Mouse (Mus musculus): Measurements from ENCODE around the gene Klrc2. TPM values are rescaled to one million over a fixed set of nuclear protein-coding genes. Genes with fewer than 3 reads are reported as not detected.

The Klrc2 gene
- polyA plus RNA-seq (2014; fragmentation: Illumina TruSeq; extraction: RNeasy Lipid Tissue Mini Kit (QIAGEN cat#74804); ENCODE audit: low read depth, low replicate concordance): not detected

DNA sequence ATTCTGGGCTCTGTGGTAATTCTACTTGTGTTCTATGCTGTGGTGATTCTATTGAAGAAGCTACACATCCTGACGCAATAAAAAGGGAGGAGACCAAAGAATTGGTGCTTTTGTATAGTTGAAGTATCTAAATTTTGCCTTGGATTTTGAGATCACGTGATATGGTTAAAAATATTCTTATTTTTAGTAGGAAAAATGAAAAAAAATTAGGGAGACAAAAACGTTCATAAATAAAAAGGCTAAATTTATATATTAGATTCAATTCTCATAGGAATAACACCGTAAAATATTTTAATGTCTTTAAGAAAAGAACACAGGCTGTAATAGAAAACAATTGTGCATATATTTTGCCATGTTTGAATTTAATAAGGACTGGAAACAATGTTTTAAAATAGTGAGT lies at the start of gene Klrc2:
Gene Klrc2, minus strand, starts transcription at position 101 of the 400 bp plus-strand sequence.

DNA sequence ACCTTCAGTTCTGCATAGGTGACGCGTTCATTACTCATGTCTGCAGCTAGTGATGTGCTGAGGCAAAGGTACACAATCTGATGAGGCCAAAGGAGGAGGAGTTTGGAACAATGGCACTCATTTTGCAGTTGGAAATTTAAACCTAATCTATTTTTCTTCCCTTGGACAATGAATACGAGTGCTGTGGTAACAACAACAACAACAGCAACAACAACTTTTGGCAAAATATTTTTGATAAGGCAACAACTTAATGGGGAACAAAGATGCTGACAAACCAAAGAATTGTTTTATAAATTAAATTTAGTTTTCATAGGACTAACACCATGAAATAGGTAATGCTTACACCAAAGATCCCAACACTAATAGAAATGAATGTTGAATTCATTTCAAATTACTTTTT lies 18.4 kb upstream of the Klrc2 start, which contains the start of gene Klrc1:
Gene Klrc1, minus strand, starts transcription at position 101 of the 400 bp plus-strand sequence.

GRCm38 (mm10) chr6:129643237-129643636 lies 17.3 kb downstream of the Klrc2 start, which contains the start of gene Klrc3:
TSS of gene Klrc3 (minus strand) at chr6:129643337.

DNA sequence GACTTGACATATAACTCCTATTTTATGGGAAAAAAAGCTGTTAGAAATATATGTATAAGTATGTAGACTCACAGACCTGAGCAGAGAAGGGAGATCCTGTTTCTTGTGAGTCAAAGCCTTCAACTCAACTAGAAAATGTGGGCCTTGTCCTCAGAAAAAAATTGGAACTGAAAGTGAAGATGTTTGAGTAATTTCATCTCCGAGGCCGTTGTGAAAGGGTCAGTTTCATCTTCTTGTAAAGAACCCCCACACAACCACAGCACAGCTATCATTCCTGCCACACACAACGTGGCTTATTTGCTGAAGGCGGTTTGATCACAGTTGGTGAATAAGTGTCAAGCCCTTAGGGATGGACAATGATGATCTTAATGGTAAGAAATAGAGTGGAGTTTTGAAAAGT lies 36.8 kb downstream of the Klrc2 start, which contains the start of gene Klrk1:
Gene Klrk1, minus strand, starts transcription at position 130 of the 400 bp plus-strand sequence.

Other genes with a start within 250 kb of the Klrc2 start
- 0.15 TPM for gene Clec1a, start 208.7 kb downstream of the Klrc2 start, polyA plus RNA-seq (2014; fragmentation: Illumina TruSeq; extraction: RNeasy Lipid Tissue Mini Kit (QIAGEN cat#74804); ENCODE audit: low read depth, low replicate concordance)
- 0.63 TPM for gene Olr1, start 153.5 kb downstream of the Klrc2 start, polyA plus RNA-seq (2014; fragmentation: Illumina TruSeq; extraction: RNeasy Lipid Tissue Mini Kit (QIAGEN cat#74804); ENCODE audit: low read depth, low replicate concordance)
- gene Tmem52b, start 148.1 kb downstream of the Klrc2 start, polyA plus RNA-seq (2014; fragmentation: Illumina TruSeq; extraction: RNeasy Lipid Tissue Mini Kit (QIAGEN cat#74804); ENCODE audit: low read depth, low replicate concordance): not detected
- 171 TPM for gene Gabarapl1, start 127.5 kb downstream of the Klrc2 start, polyA plus RNA-seq (2014; fragmentation: Illumina TruSeq; extraction: RNeasy Lipid Tissue Mini Kit (QIAGEN cat#74804); ENCODE audit: low read depth, low replicate concordance)
- 0.94 TPM for gene Klre1, start 82.8 kb downstream of the Klrc2 start, polyA plus RNA-seq (2014; fragmentation: Illumina TruSeq; extraction: RNeasy Lipid Tissue Mini Kit (QIAGEN cat#74804); ENCODE audit: low read depth, low replicate concordance)
- 0.25 TPM for gene Klrd1, start 68.9 kb downstream of the Klrc2 start, polyA plus RNA-seq (2014; fragmentation: Illumina TruSeq; extraction: RNeasy Lipid Tissue Mini Kit (QIAGEN cat#74804); ENCODE audit: low read depth, low replicate concordance)
- gene Klrk1, start 36.8 kb downstream of the Klrc2 start, polyA plus RNA-seq (2014; fragmentation: Illumina TruSeq; extraction: RNeasy Lipid Tissue Mini Kit (QIAGEN cat#74804); ENCODE audit: low read depth, low replicate concordance): 0.11 TPM
- not detected for gene Klrc3, start 17.4 kb downstream of the Klrc2 start, polyA plus RNA-seq (2014; fragmentation: Illumina TruSeq; extraction: RNeasy Lipid Tissue Mini Kit (QIAGEN cat#74804); ENCODE audit: low read depth, low replicate concordance)
- gene Klrc1, start 18.3 kb upstream of the Klrc2 start, polyA plus RNA-seq (2014; fragmentation: Illumina TruSeq; extraction: RNeasy Lipid Tissue Mini Kit (QIAGEN cat#74804); ENCODE audit: low read depth, low replicate concordance): not detected
- gene Klri1, start 56.4 kb upstream of the Klrc2 start, polyA plus RNA-seq (2014; fragmentation: Illumina TruSeq; extraction: RNeasy Lipid Tissue Mini Kit (QIAGEN cat#74804); ENCODE audit: low read depth, low replicate concordance): not detected
- gene Klri2, start 79.8 kb upstream of the Klrc2 start, polyA plus RNA-seq (2014; fragmentation: Illumina TruSeq; extraction: RNeasy Lipid Tissue Mini Kit (QIAGEN cat#74804); ENCODE audit: low read depth, low replicate concordance): not detected
- not detected for gene Gm156, start 123.6 kb upstream of the Klrc2 start, polyA plus RNA-seq (2014; fragmentation: Illumina TruSeq; extraction: RNeasy Lipid Tissue Mini Kit (QIAGEN cat#74804); ENCODE audit: low read depth, low replicate concordance)
- not detected for gene Gm17631, start 202.0 kb upstream of the Klrc2 start, polyA plus RNA-seq (2014; fragmentation: Illumina TruSeq; extraction: RNeasy Lipid Tissue Mini Kit (QIAGEN cat#74804); ENCODE audit: low read depth, low replicate concordance)
- not detected for gene Klra17, start 216.0 kb upstream of the Klrc2 start, polyA plus RNA-seq (2014; fragmentation: Illumina TruSeq; extraction: RNeasy Lipid Tissue Mini Kit (QIAGEN cat#74804); ENCODE audit: low read depth, low replicate concordance)

Measured in testis, adult 10 weeks (tissue).